Mouse (Mus musculus): Measurements from ENCODE around the gene Khdrbs1.
"Not testable (repeated sequence)": the region's sequence is repeated elsewhere in the genome, so short reads cannot be mapped to it uniquely, and the experiment has no call there.

Khdrbs1 gene

GRCm38 (mm10) chr4:129743010-129743390 lies 897 bp upstream of the Khdrbs1 start:
- peak; percentile 77 for DNase-seq (ENCODE audit: low read depth)

- DNase-seq (ENCODE audit: low read depth) = no peak
Measured at GRCm38 (mm10) chr4:129741974-129742231, 200 bp downstream of the Khdrbs1 start.

GRCm38 (mm10) chr4:129741251-129741973 lies 691 bp downstream of the Khdrbs1 start:
- DNase-seq (ENCODE audit: low read depth) = peak; percentile 75

GRCm38 (mm10) chr4:129739111-129739645 lies 2.9 kb downstream of the Khdrbs1 start:
- no peak for DNase-seq (ENCODE audit: low read depth)

GRCm38 (mm10) chr4:129736173-129736572 lies 5.9 kb downstream of the Khdrbs1 start:
- DNase-seq (ENCODE audit: low read depth) = no peak

- DNase-seq (ENCODE audit: low read depth) = not testable (repeated sequence)
Measured at GRCm38 (mm10) chr4:129735485-129735884, 6.6 kb downstream of the Khdrbs1 start.

- no peak for DNase-seq (ENCODE audit: low read depth)
Measured at GRCm38 (mm10) chr4:129731423-129731822, 10.7 kb downstream of the Khdrbs1 start.

GRCm38 (mm10) chr4:129716310-129716709 lies 25.8 kb downstream of the Khdrbs1 start:
- DNase-seq (ENCODE audit: low read depth) = no peak

- DNase-seq (ENCODE audit: low read depth) = no peak
Measured at GRCm38 (mm10) chr4:129709486-129710129, 32.5 kb downstream of the Khdrbs1 start.

- no peak for DNase-seq (ENCODE audit: low read depth)
Measured at GRCm38 (mm10) chr4:129706750-129707149, 35.4 kb downstream of the Khdrbs1 start.

GRCm38 (mm10) chr4:129702454-129702853 lies 39.6 kb downstream of the Khdrbs1 start:
- peak; percentile 87 for DNase-seq (ENCODE audit: low read depth)

GRCm38 (mm10) chr4:129701503-129702377 lies 40.4 kb downstream of the Khdrbs1 start:
- DNase-seq (ENCODE audit: low read depth) = peak; percentile 93

GRCm38 (mm10) chr4:129700661-129701060 lies 41.4 kb downstream of the Khdrbs1 start:
- not testable (repeated sequence) for DNase-seq (ENCODE audit: low read depth)

GRCm38 (mm10) chr4:129700216-129700615 lies 41.9 kb downstream of the Khdrbs1 start:
- peak; percentile 40 for DNase-seq (ENCODE audit: low read depth)

- no peak for DNase-seq (ENCODE audit: low read depth)
Measured at GRCm38 (mm10) chr4:129697191-129697590, 44.9 kb downstream of the Khdrbs1 start.

GRCm38 (mm10) chr4:129696158-129696985 lies 45.7 kb downstream of the Khdrbs1 start, which contains the start of gene Tmem39b:
Gene Tmem39b, minus strand, starts transcription at chr4:129696838.
- DNase-seq (ENCODE audit: low read depth) = peak; percentile 94

GRCm38 (mm10) chr4:129695815-129696157 lies 46.3 kb downstream of the Khdrbs1 start:
- DNase-seq (ENCODE audit: low read depth) = no peak

- no peak for DNase-seq (ENCODE audit: low read depth)
Measured at GRCm38 (mm10) chr4:129684531-129684930, 57.6 kb downstream of the Khdrbs1 start.

- DNase-seq (ENCODE audit: low read depth) = peak; percentile 44
Measured at GRCm38 (mm10) chr4:129683901-129684493, 58.1 kb downstream of the Khdrbs1 start.

GRCm38 (mm10) chr4:129681837-129682236 lies 60.3 kb downstream of the Khdrbs1 start:
- no peak for DNase-seq (ENCODE audit: low read depth)

- peak; percentile 14 for DNase-seq (ENCODE audit: low read depth)
Measured at GRCm38 (mm10) chr4:129672878-129673449, 69.1 kb downstream of the Khdrbs1 start.
